Mouse (Mus musculus) liver, adult 2 months (tissue): Measurements from ENCODE around the gene Zbtb32. TPM values are rescaled to one million over a fixed set of nuclear protein-coding genes. Genes with fewer than 3 reads are reported as not detected.

Source experiments
- DNase-seq: peaks from one replicate; pipeline ENCODE4 v3.0.0-alpha.2; 2011; ENCODE audit warnings: low read depth, low spot score; ENCODE audit errors: extremely low read depth
- H3K27ac ChIP-seq: fragments of 200-500 bp; replicated peaks from 2 replicates; pipeline ENCODE4 v1.5.1; 2012; ENCODE audit warnings: low read depth, mild to moderate bottlenecking, control low read depth, inconsistent platforms, low read length; ENCODE audit not compliant: insufficient read depth
- H3K27me3 ChIP-seq: fragments of 200-500 bp; 2 replicates; pipeline ENCODE4 v1.6.1; 2012; ENCODE audit warnings: mild to moderate bottlenecking, moderate library complexity, low read length, inconsistent platforms; ENCODE audit not compliant: control insufficient read depth, insufficient read depth
- H3K36me3 ChIP-seq: fragments of 200-500 bp; 2 replicates; pipeline ENCODE4 v1.6.1; 2012; ENCODE audit warnings: low read length, inconsistent platforms; ENCODE audit not compliant: control insufficient read depth, insufficient read depth
- H3K4me1 ChIP-seq: fragments of 200-500 bp; 2 replicates; pipeline ENCODE4 v1.6.1; 2011; ENCODE audit warnings: low read length; ENCODE audit not compliant: control insufficient read depth, insufficient read depth
- H3K4me3 ChIP-seq: fragments of 200-500 bp; 2 replicates; pipeline ENCODE4 v1.5.1; 2011; ENCODE audit warnings: low read depth, mild to moderate bottlenecking, control low read depth, low read length, moderate library complexity; ENCODE audit not compliant: insufficient read depth
- H3K79me2 ChIP-seq: fragments of 200-500 bp; 2 replicates; pipeline ENCODE4 v1.6.1; 2012; ENCODE audit warnings: inconsistent platforms, mild to moderate bottlenecking, low read length, moderate library complexity; ENCODE audit not compliant: control insufficient read depth, insufficient read depth
- H3K9ac ChIP-seq: fragments of 200-500 bp; 2 replicates; pipeline ENCODE4 v1.6.1; 2012; ENCODE audit warnings: low read depth, mild to moderate bottlenecking, control low read depth, inconsistent platforms, low read length
- CTCF ChIP-seq: fragments of 200-500 bp; IDR thresholded peaks from 2 replicates; pipeline ENCODE4 v1.5.1; 2011; ENCODE audit warnings: low read depth, low read length, control low read depth
- POLR2A ChIP-seq: fragments of 200-500 bp; IDR thresholded peaks from 2 replicates; pipeline ENCODE4 v1.6.1; 2011; ENCODE audit warnings: low read length, control low read depth; ENCODE audit not compliant: insufficient read depth; ENCODE audit errors: extremely low read depth
- WGBS: fragments of 180-500 bp; shearing (Covaris S2); methylation state at CpG from one replicate; pipeline ENCODE4 v1.1.7; 2018; 5-methylcytosine and 5-hydroxymethylcytosine counted together
- polyA plus RNA-seq: library from polyadenylated mRNA; depleted of rRNA; stranded (reverse); fragments of >200 nt; gene quantifications from 2 replicates; pipeline ENCODE4 v1.2.3, GENCODE M21; 2012
- total RNA-seq: library from RNA; depleted of rRNA; stranded (reverse); fragments of >200 nt; gene quantifications from 2 replicates; pipeline ENCODE4 v1.2.3, GENCODE M21; 2014

The Zbtb32 gene
- total and polyA plus RNA-seq, 2 experiments: 0.18 to 0.61 TPM

GRCm38 (mm10) chr7:30586455-30587020, 12.2 kb downstream of the Zbtb32 start:
- H3K27me3 ChIP-seq: no peaks in the 10 kb centered on the region
- H3K4me3 ChIP-seq: no peak overlapping the region
- H3K27ac ChIP-seq: no peak overlapping the region
- TF ChIP-seq POLR2A (no peak), CTCF (no peak)
- no peak for DNase-seq
- WGBS: 89% methylated on average over 28 of the region's 28 CpGs
- H3K9ac ChIP-seq: no peak overlapping the region
- H3K4me1 ChIP-seq: peaks cover 7% of the 10 kb centered on the region; the same call in 1 of the 2 replicates
- H3K79me2 ChIP-seq: peaks cover 25% of the 10 kb centered on the region
- H3K36me3 ChIP-seq: peaks cover 8% of the 10 kb centered on the region

GRCm38 (mm10) chr7:30585170-30585569, 13.5 kb downstream of the Zbtb32 start:
- TF ChIP-seq CTCF: no peak
- no peak for TF ChIP-seq POLR2A
- Histone ChIP-seq H3K79me2 (peaks cover 28% of the 10 kb centered on the region), H3K27me3 (no peaks in the 10 kb centered on the region), H3K27ac (no peak overlapping the region), H3K4me3 (no peak overlapping the region), H3K36me3 (peaks cover 14% of the 10 kb centered on the region), H3K9ac (no peak overlapping the region), H3K4me1 (peaks cover 2% of the 10 kb centered on the region; the same call in 1 of the 2 replicates)
- 97% methylated on average over 7 of the region's 7 CpGs for WGBS
- no peak for DNase-seq

- no peak overlapping the region for H3K4me3 ChIP-seq
- TF ChIP-seq CTCF (no peak), POLR2A (no peak)
- peaks cover 2% of the 10 kb centered on the region; the same call in 1 of the 2 replicates for H3K4me1 ChIP-seq
- no peak overlapping the region for H3K27ac ChIP-seq
- peaks cover 28% of the 10 kb centered on the region for H3K79me2 ChIP-seq
- H3K27me3 ChIP-seq: no peaks in the 10 kb centered on the region
- peaks cover 21% of the 10 kb centered on the region for H3K36me3 ChIP-seq
- no peak for DNase-seq
- no peak overlapping the region for H3K9ac ChIP-seq
- WGBS: 95% methylated on average over 10 of the region's 10 CpGs
These were observed 14.4 kb downstream of the Zbtb32 start for GRCm38 (mm10) chr7:30584339-30584738.

GRCm38 (mm10) chr7:30581547-30581946, 17.2 kb downstream of the Zbtb32 start:
- no peak for TF ChIP-seq POLR2A
- no peak for TF ChIP-seq CTCF
- no peaks in the 10 kb centered on the region for H3K4me1 ChIP-seq
- H3K9ac ChIP-seq: no peak overlapping the region
- no peaks in the 10 kb centered on the region for H3K27me3 ChIP-seq
- H3K27ac ChIP-seq: no peak overlapping the region
- H3K4me3 ChIP-seq: no peak overlapping the region
- DNase-seq: no peak
- 92% methylated on average over 16 of the region's 16 CpGs for WGBS
- H3K36me3 ChIP-seq: peaks cover 40% of the 10 kb centered on the region
- peaks cover 12% of the 10 kb centered on the region for H3K79me2 ChIP-seq

GRCm38 (mm10) chr7:30579950-30580349, 18.8 kb downstream of the Zbtb32 start:
- Histone ChIP-seq H3K4me3 (no peak overlapping the region), H3K27me3 (no peaks in the 10 kb centered on the region), H3K27ac (no peak overlapping the region), H3K36me3 (peaks cover 52% of the 10 kb centered on the region), H3K79me2 (peaks cover 11% of the 10 kb centered on the region), H3K4me1 (no peaks in the 10 kb centered on the region), H3K9ac (no peak overlapping the region)
- DNase-seq: no peak
- no peak for TF ChIP-seq POLR2A
- no peak for TF ChIP-seq CTCF
- WGBS: 97% methylated on average over 8 of the region's 8 CpGs

- Histone ChIP-seq H3K79me2 (no peaks in the 10 kb centered on the region), H3K4me1 (no peaks in the 10 kb centered on the region), H3K36me3 (peaks cover 52% of the 10 kb centered on the region), H3K4me3 (no peak overlapping the region), H3K27me3 (no peaks in the 10 kb centered on the region), H3K9ac (no peak overlapping the region), H3K27ac (no peak overlapping the region)
- peak; percentile 58 for DNase-seq
- TF ChIP-seq POLR2A (no peak), CTCF (no peak)
- WGBS: 11% methylated on average over 2 of the region's 2 CpGs
These were observed 25.7 kb downstream of the Zbtb32 start for GRCm38 (mm10) chr7:30572969-30573368.
